Mouse (Mus musculus): Measurements from ENCODE around the gene Vti1a. TPM values are rescaled to one million over a fixed set of nuclear protein-coding genes. Genes with fewer than 3 reads are reported as not detected.
A peak's percentile ranks its signal among the peaks of the same experiment; 100 is the strongest.

The Vti1a gene
- polyA plus RNA-seq, 1 experiment from 2014 or later = 26.1 TPM

- Histone ChIP-seq H3K27ac (ENCODE audit: low read depth, low read length) (no peak overlapping the region), H3K36me3 (ENCODE audit: control insufficient read depth, insufficient read depth, low read length) (peaks cover 3% of the 10 kb centered on the region), H3K4me1 (ENCODE audit: control insufficient read depth, insufficient read depth, low read length) (no peaks in the 10 kb centered on the region), H3K4me2 (ENCODE audit: low read depth) (no peak overlapping the region), H3K9me3 (ENCODE audit: control insufficient read depth, low read length) (no peaks in the 10 kb centered on the region), H3K4me3 (ENCODE audit: low read depth, low read length) (no peak overlapping the region), H3K27me3 (ENCODE audit: control insufficient read depth, insufficient read depth, low read length) (no peaks in the 10 kb centered on the region), H3K9ac (ENCODE audit: low read length) (no peak overlapping the region)
- no peak for ATAC-seq (ENCODE audit: insufficient read depth, low FRiP score, low TSS enrichment)
- WGBS = 82% methylated on average over 5 of the region's 5 CpGs
- no peak for DNase-seq (ENCODE audit: low spot score)
Measured at GRCm38 (mm10) chr19:55297961-55298360, 18.1 kb upstream of the Vti1a start.

- Histone ChIP-seq H3K27me3 (ENCODE audit: control insufficient read depth, insufficient read depth, low read length) (no peaks in the 10 kb centered on the region), H3K9ac (ENCODE audit: low read length) (no peak overlapping the region), H3K4me1 (ENCODE audit: control insufficient read depth, insufficient read depth, low read length) (no peaks in the 10 kb centered on the region), H3K9me3 (ENCODE audit: control insufficient read depth, low read length) (no peaks in the 10 kb centered on the region), H3K36me3 (ENCODE audit: control insufficient read depth, insufficient read depth, low read length) (peaks cover 3% of the 10 kb centered on the region), H3K27ac (ENCODE audit: low read depth, low read length) (no peak overlapping the region), H3K4me2 (ENCODE audit: low read depth) (no peak overlapping the region), H3K4me3 (ENCODE audit: low read depth, low read length) (no peak overlapping the region)
- DNase-seq (ENCODE audit: low spot score) = no peak
- WGBS = 89% methylated on average over 1 of the region's 1 CpGs
- no peak for ATAC-seq (ENCODE audit: insufficient read depth, low FRiP score, low TSS enrichment)
Measured at GRCm38 (mm10) chr19:55299378-55299777, 16.7 kb upstream of the Vti1a start.

- Histone ChIP-seq H3K4me2 (ENCODE audit: low read depth) (no peak overlapping the region), H3K9ac (ENCODE audit: low read length) (no peak overlapping the region), H3K4me3 (ENCODE audit: low read depth, low read length) (no peak overlapping the region), H3K36me3 (ENCODE audit: control insufficient read depth, insufficient read depth, low read length) (peaks cover 3% of the 10 kb centered on the region), H3K27ac (ENCODE audit: low read depth, low read length) (no peak overlapping the region), H3K9me3 (ENCODE audit: control insufficient read depth, low read length) (no peaks in the 10 kb centered on the region), H3K4me1 (ENCODE audit: control insufficient read depth, insufficient read depth, low read length) (no peaks in the 10 kb centered on the region), H3K27me3 (ENCODE audit: control insufficient read depth, insufficient read depth, low read length) (no peaks in the 10 kb centered on the region)
- DNase-seq (ENCODE audit: low spot score) (no peak), ATAC-seq (ENCODE audit: insufficient read depth, low FRiP score, low TSS enrichment) (no peak)
- 93% methylated on average over 3 of the region's 3 CpGs for WGBS
Measured at GRCm38 (mm10) chr19:55300525-55300924, 15.6 kb upstream of the Vti1a start.

- ATAC-seq (ENCODE audit: insufficient read depth, low FRiP score, low TSS enrichment) = no peak
- Histone ChIP-seq H3K27ac (ENCODE audit: low read depth, low read length) (no peak overlapping the region), H3K27me3 (ENCODE audit: control insufficient read depth, insufficient read depth, low read length) (no peaks in the 10 kb centered on the region), H3K4me2 (ENCODE audit: low read depth) (no peak overlapping the region), H3K4me1 (ENCODE audit: control insufficient read depth, insufficient read depth, low read length) (no peaks in the 10 kb centered on the region), H3K4me3 (ENCODE audit: low read depth, low read length) (no peak overlapping the region), H3K9me3 (ENCODE audit: control insufficient read depth, low read length) (no peaks in the 10 kb centered on the region), H3K36me3 (ENCODE audit: control insufficient read depth, insufficient read depth, low read length) (peaks cover 3% of the 10 kb centered on the region), H3K9ac (ENCODE audit: low read length) (no peak overlapping the region)
- DNase-seq (ENCODE audit: low spot score) = no peak
Measured at GRCm38 (mm10) chr19:55305024-55305423, 11.1 kb upstream of the Vti1a start.

GRCm38 (mm10) chr19:55311874-55312273 is 4.2 kb upstream of the Vti1a start:
- WGBS = 93% methylated on average over 8 of the region's 8 CpGs
- Histone ChIP-seq H3K9me3 (ENCODE audit: control insufficient read depth, low read length) (no peaks in the 10 kb centered on the region), H3K4me2 (ENCODE audit: low read depth) (no peak overlapping the region), H3K27ac (ENCODE audit: low read depth, low read length) (no peak overlapping the region), H3K9ac (ENCODE audit: low read length) (no peak overlapping the region), H3K4me3 (ENCODE audit: low read depth, low read length) (no peak overlapping the region), H3K36me3 (ENCODE audit: control insufficient read depth, insufficient read depth, low read length) (peaks cover 4% of the 10 kb centered on the region; the same call in 1 of the 2 replicates), H3K4me1 (ENCODE audit: control insufficient read depth, insufficient read depth, low read length) (peaks cover 7% of the 10 kb centered on the region; the same call in 1 of the 2 replicates), H3K27me3 (ENCODE audit: control insufficient read depth, insufficient read depth, low read length) (no peaks in the 10 kb centered on the region)
- DNase-seq (ENCODE audit: low spot score) (no peak), ATAC-seq (ENCODE audit: insufficient read depth, low FRiP score, low TSS enrichment) (no peak)

- no peak overlapping the region for H3K4me2 ChIP-seq (ENCODE audit: low read depth)
- no peak overlapping the region for H3K27ac ChIP-seq (ENCODE audit: low read depth, low read length)
- H3K36me3 ChIP-seq (ENCODE audit: control insufficient read depth, insufficient read depth, low read length) = peaks cover 4% of the 10 kb centered on the region; the same call in 1 of the 2 replicates
- H3K4me3 ChIP-seq (ENCODE audit: low read depth, low read length) = no peak overlapping the region
- peaks cover 7% of the 10 kb centered on the region; the same call in 1 of the 2 replicates for H3K4me1 ChIP-seq (ENCODE audit: control insufficient read depth, insufficient read depth, low read length)
- no peak for DNase-seq (ENCODE audit: low spot score)
- H3K9ac ChIP-seq (ENCODE audit: low read length) = no peak overlapping the region
- WGBS = 98% methylated on average over 2 of the region's 2 CpGs
- ATAC-seq (ENCODE audit: insufficient read depth, low FRiP score, low TSS enrichment) = no peak
- H3K9me3 ChIP-seq (ENCODE audit: control insufficient read depth, low read length) = no peaks in the 10 kb centered on the region
- H3K27me3 ChIP-seq (ENCODE audit: control insufficient read depth, insufficient read depth, low read length) = no peaks in the 10 kb centered on the region
Measured at GRCm38 (mm10) chr19:55313649-55314048, 2.4 kb upstream of the Vti1a start.

- Histone ChIP-seq H3K4me1 (ENCODE audit: control insufficient read depth, insufficient read depth, low read length) (peaks cover 7% of the 10 kb centered on the region; the same call in 1 of the 2 replicates), H3K4me2 (ENCODE audit: low read depth) (peak within 1 kb of the TSS; percentile 87), H3K4me3 (ENCODE audit: low read depth, low read length) (peak within 1 kb of the TSS; percentile 88), H3K27ac (ENCODE audit: low read depth, low read length) (peak within 1 kb of the TSS; percentile 70), H3K36me3 (ENCODE audit: control insufficient read depth, insufficient read depth, low read length) (peaks cover under 1% of the 10 kb centered on the region; the same call in 1 of the 2 replicates), H3K9ac (ENCODE audit: low read length) (peak within 1 kb of the TSS; percentile 80), H3K9me3 (ENCODE audit: control insufficient read depth, low read length) (no peaks in the 10 kb centered on the region), H3K27me3 (ENCODE audit: control insufficient read depth, insufficient read depth, low read length) (no peaks in the 10 kb centered on the region)
- DNase-seq (ENCODE audit: low spot score) (peak; percentile 87), ATAC-seq (ENCODE audit: insufficient read depth, low FRiP score, low TSS enrichment) (peak; percentile 70)
- under 1% methylated on average over 60 of the region's 60 CpGs for WGBS
Measured at GRCm38 (mm10) chr19:55315452-55316108, 515 bp upstream of the Vti1a start, which contains the start of gene Zdhhc6. Zdhhc6 (minus strand) TSS chr19:55316032.

GRCm38 (mm10) chr19:55316901-55317300 is 806 bp downstream of the Vti1a start:
- Histone ChIP-seq H3K27ac (ENCODE audit: low read depth, low read length) (no peak overlapping the region), H3K9me3 (ENCODE audit: control insufficient read depth, low read length) (no peaks in the 10 kb centered on the region), H3K4me1 (ENCODE audit: control insufficient read depth, insufficient read depth, low read length) (peaks cover 7% of the 10 kb centered on the region; the same call in 1 of the 2 replicates), H3K4me2 (ENCODE audit: low read depth) (peak overlapping the region; percentile 87), H3K36me3 (ENCODE audit: control insufficient read depth, insufficient read depth, low read length) (no peaks in the 10 kb centered on the region), H3K4me3 (ENCODE audit: low read depth, low read length) (peak overlapping the region; percentile 88), H3K9ac (ENCODE audit: low read length) (no peak overlapping the region; the same call in 1 of the 2 replicates), H3K27me3 (ENCODE audit: control insufficient read depth, insufficient read depth, low read length) (no peaks in the 10 kb centered on the region)
- 64% methylated on average over 10 of the region's 10 CpGs for WGBS
- no peak for DNase-seq (ENCODE audit: low spot score)
- ATAC-seq (ENCODE audit: insufficient read depth, low FRiP score, low TSS enrichment) = no peak

GRCm38 (mm10) chr19:55319036-55319435 is 2.9 kb downstream of the Vti1a start:
- no peaks in the 10 kb centered on the region for H3K36me3 ChIP-seq (ENCODE audit: control insufficient read depth, insufficient read depth, low read length)
- H3K27me3 ChIP-seq (ENCODE audit: control insufficient read depth, insufficient read depth, low read length) = no peaks in the 10 kb centered on the region
- 77% methylated on average over 3 of the region's 3 CpGs for WGBS
- H3K9me3 ChIP-seq (ENCODE audit: control insufficient read depth, low read length) = no peaks in the 10 kb centered on the region
- no peak overlapping the region for H3K4me2 ChIP-seq (ENCODE audit: low read depth)
- no peak overlapping the region for H3K9ac ChIP-seq (ENCODE audit: low read length)
- DNase-seq (ENCODE audit: low spot score) (no peak), ATAC-seq (ENCODE audit: insufficient read depth, low FRiP score, low TSS enrichment) (no peak)
- H3K27ac ChIP-seq (ENCODE audit: low read depth, low read length) = no peak overlapping the region
- peaks cover 7% of the 10 kb centered on the region; the same call in 1 of the 2 replicates for H3K4me1 ChIP-seq (ENCODE audit: control insufficient read depth, insufficient read depth, low read length)
- H3K4me3 ChIP-seq (ENCODE audit: low read depth, low read length) = no peak overlapping the region

Data from neural tube, embryonic 11.5 days (tissue).